Mouse (Mus musculus) adrenal gland (tissue): ENCODE measurements around the gene Pwwp2b.

Experiments
- intact Hi-C: fragments of 180-260 bp; cut with DNase I; formaldehyde crosslinking; loops from one replicate; pipeline ENCODE4 v1.15.1; 2025
- long read RNA-seq, 2 experiments: library from polyadenylated mRNA; unstranded; transcript quantifications; one replicate each; pipeline ENCODE4 v2.0.0; 2020; ENCODE audit warnings: borderline replicate concordance in 1 of 2; ENCODE audit not compliant: insufficient replicate concordance in 1 of 2

The Pwwp2b gene
- long read RNA-seq, experiment 1, full-length matches to known transcripts, result 6 of 6 reads
- long read RNA-seq, experiment 1, partial matches to known transcripts, result 0 of 6 reads
- long read RNA-seq, experiment 1, other reads (novel, unspliced or antisense), result 0 of 6 reads
- long read RNA-seq, experiment 2, full-length matches to known transcripts, result 7 of 8 reads
- long read RNA-seq, experiment 2, partial matches to known transcripts, result 1 of 8 reads
- long read RNA-seq, experiment 2, other reads (novel, unspliced or antisense), result 0 of 8 reads

DNA sequence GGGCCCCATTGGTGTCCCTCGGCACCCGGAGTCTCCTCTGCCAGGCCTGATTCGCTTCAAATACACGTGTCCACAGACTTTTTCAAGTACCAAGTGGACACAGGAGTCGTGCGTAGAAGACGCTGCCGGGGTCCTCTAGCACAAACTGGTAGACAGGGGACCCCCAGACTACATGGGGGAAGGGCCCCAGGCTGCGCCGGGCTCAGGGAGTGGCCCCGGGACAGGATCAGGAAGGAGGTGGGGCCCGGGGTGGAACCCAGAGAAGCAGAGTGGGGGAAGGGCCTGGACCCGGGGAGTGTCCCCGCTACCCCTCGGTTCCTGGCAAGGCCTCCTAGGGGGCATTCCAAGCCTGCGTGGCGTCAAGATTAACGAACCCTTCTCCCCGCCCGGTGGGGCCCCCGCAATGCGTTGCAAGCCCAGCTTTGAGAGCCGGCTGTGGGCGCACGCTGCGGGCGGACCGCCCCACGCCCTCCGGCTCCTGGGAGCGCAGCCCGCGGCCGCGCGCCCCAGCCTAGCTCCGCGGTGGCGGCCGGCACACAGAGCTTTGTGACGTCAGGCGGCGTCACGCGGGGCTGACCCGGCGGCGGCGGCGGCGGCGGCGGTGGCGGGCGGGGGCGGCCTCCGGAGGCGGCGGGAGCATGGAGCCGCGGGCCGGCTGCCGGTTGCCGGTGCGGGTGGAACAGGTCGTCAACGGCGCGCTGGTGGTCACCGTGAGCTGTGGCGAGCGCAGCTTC lies at the start of gene Pwwp2b:
Gene Pwwp2b, plus strand, starts transcription at position 602 of the 734 bp plus-strand sequence.
- intact Hi-C loops, result no loop called here

DNA sequence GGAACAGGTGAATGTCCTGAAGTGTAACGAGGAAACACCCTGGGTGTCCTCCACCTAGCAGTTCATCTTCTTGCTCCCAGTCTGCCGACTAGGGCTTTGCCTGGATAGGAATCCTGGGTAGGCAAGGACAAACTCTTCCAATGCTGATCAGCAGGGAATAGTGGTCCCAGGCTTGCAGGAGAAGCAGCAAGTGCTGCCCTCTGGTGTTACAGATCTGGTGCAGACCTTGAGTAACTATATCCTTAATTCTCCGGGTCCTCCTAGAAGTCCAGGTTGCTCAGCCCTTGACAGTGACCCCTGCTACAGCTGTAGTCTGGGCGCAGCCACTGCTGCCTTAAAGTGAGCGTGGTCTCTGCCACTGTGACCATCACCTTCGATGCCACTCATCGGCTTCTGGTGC lies 48.2 kb upstream of the Pwwp2b start:
- intact Hi-C loops, result loop anchor here (5.0 kb wide), 1 partner anchor 78 kb away; no protein-coding TSS in a partner anchor

DNA sequence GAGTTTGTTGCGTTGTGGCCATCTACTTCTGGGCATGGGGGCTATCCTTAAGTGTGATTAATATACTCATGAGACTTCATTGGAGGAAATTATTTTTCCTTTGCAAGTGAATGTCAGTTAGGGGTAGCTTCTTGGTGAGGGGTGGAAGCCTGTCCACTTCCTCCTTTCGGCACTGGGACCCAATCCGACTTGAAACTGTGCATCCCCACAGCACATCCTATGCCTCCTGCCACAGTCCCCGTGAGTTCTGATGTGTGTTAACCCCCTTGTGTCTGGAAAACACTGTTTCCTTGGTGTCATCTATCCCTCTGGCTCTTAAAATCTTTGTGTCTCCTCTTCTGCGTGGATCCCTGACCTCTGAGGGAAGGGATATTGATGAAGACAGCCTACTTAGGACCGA lies 47.1 kb upstream of the Pwwp2b start:
- intact Hi-C loops, result loop anchor here (5.0 kb wide), 1 partner anchor 79 kb away; no protein-coding TSS in a partner anchor

DNA sequence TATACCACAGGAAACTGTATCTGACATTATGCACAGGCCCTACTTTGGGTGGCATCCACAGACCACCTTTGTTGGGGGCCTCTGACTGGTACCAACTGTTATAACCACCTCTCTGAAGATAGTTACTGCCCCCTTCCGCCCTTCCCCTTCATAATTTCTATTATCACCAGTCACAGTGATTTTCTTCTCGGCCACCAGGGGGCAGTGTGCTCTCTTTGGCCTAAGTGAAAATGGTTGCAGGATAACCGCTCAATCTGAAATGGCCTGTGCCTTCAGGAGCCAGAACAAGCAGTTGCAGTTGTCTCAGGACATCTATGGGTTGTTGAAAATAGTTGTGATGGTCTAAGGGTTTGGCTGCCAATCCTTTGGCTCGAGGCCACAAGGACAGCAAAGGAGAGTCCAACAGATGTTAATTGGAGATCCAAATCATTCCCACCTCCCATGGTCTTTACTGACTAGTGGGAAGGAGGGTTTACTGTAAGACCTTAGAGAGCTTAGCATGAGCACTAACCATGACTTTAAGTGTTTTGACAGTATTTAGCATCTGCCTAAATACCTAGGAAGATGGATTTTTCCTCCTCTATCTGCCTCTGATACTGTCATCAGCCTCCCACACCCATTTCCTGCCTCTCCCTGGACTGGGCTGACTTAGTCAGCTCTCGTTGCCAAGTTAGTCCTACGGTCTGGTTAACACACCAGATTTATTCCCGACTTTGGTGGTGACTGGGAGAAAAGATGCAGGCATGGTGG lies 40.1 kb upstream of the Pwwp2b start:
- intact Hi-C loops, result loop anchor here (2.0 kb wide), 1 partner anchor 89 kb away; no protein-coding TSS in a partner anchor

DNA sequence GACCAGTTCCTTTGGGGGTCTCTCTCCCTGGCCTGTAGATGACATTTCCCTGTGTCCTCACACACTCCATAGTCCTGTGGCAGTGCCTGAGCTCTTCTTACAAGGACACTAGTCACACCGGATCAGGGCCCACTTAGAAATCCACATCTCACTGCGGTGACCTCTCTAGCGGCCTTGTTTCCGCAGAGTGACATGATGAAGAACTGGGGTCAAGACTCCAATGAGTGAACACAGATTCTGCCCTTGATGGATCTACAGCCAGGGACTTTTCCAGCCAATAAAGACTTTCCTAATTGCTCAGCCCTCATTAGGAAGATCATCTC lies 39.5 kb upstream of the Pwwp2b start:
- intact Hi-C loops, result loop anchor here (2.0 kb wide), 1 partner anchor 88 kb away; no protein-coding TSS in a partner anchor

DNA sequence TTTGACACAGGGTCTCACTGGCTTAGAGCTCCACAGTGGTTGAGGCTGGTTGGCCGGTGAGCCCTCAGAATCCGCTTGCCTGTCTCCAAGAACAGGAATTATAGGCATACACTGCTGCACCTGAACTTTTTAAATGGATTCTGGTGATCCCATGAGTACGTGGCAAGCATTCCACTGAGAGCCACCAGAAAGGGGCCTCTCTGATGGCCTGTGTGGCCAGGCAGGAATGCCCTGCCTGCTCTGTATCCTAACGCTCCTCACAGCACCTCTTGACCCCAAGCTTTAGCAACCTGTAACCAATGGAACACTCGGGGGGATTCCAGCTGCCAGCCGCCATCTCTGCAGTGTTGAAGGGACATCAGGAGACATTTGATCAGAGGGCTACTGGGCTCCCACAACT lies 36.5 kb upstream of the Pwwp2b start:
- intact Hi-C loops, result no loop called here

DNA sequence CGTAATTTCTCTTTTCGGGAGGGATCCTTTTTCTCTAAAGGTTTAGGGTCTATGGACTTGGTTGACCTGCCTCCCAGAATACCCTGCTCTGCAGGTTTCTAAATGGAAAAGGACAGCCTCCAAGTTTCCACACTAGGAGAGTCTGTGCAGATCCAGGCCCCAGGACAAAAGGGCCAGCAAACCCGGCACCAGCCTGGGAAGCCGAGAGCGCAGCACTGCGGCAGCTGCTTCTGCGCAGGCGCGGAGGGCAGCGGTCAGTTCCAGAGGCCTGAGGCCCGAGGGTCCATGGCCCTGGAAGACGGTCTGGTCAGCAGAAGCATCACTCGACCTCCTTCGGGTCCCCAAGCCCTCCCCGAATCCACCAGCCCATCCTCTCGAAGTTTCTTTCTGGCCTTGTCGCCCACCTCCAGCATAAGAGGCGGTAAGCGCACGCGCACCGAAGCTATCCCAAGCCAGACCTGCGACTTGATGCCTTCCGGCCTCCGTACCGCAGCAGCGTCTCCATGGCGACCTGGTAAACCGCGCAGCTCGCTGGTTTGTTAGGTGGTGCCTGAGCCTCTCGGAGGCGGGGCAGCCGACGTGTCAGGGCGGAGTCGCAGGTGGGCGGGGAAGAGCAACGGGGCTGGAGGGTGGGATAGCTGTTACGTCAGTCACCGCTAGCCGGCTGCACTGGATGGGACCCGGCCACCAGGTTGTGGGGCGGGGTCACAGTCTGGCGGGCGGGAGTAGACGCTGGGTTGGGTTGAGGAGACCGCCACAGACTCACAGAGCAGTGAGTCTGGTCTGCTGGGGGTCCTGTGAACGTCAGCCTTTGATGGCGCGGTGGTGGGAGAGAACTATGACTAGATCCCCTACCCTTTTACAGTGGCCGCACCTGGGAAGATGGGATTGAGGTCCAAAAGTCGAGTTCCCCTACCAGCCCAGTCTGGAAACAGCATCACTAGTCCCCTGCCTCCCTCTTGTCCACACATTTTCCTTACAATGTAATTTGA lies 35.2 kb upstream of the Pwwp2b start, which contains the start of the genes Lrrc27 and Stk32c:
Gene Lrrc27, plus strand, starts transcription at position 235 of the 992 bp plus-strand sequence.
Gene Stk32c, minus strand, starts transcription at position 554 of the 992 bp plus-strand sequence.
- intact Hi-C loops, result no loop called here

DNA sequence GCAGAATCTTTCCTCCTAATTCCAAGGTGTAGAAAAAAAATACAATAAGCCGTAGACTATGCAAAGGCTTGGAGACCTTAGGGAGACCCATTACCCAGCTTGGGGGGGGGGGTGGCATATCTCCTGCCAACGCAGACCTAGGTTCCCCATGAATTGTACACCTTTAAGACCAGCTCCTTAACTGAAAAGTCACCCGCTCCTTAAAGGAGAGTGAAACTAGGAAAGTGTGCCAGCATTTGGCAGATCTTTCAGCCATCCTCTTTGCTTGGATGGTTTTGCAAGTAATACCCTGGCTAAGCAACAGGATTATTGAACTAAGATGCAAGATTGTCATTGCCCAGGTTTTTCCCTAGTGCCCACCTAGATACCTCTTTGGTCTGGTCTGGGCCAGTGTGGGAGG lies 34.5 kb upstream of the Pwwp2b start:
- intact Hi-C loops, result no loop called here

DNA sequence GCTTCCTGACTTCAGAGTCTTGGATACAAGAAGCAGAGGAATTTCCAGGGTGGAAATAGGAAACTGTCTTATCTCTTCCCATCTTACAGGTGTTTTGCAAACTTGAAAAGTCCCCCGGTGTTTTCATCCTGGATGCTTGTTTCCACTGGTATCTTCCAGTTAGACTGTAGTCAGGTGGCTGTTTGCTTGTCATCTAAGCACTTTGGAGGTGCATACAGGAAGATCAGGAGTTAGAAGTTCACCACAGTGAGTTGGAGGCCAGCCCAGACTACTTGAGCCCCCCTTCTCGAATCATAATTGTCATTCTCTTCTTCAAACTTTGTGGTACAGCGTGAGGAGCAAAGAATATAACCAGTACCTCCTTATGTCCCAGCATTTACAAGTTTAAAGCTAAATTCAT lies 34.1 kb upstream of the Pwwp2b start:
- intact Hi-C loops, result no loop called here

DNA sequence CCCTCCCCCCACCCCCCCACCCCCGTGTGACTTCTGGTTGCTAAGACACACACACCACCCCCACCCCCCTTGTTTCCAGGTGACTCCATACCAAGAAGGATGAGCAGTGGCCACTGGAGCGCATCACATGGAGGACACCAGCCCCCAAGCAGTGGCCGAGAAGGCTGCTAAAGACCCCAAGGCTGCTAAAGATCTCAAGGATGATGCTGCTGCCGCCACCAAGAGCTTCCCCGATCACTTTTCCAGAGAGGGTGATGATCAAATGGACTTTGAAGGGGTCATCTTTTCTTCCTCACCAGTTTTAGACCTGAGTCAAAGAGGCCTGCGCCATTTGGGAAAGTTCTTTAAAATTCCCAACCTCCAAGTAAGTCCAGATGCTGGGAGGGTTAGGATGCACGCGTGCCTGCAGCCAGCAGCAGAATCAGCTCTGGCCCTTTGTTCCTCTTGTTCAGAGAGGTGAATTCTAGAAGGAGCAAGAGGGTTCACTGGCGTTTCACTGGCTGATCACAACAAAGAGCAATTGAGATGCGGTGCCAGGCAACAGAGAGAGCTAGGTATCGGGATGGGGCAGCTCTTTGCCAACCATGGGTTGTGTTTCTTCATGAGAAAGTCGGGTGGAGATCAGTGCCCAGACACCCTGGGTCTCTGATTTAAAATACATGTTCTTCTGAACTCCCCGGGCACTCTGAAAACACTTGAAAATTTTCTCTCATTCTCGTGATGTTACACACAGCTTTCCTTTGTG lies 33.5 kb upstream of the Pwwp2b start:
- intact Hi-C loops, result no loop called here

DNA sequence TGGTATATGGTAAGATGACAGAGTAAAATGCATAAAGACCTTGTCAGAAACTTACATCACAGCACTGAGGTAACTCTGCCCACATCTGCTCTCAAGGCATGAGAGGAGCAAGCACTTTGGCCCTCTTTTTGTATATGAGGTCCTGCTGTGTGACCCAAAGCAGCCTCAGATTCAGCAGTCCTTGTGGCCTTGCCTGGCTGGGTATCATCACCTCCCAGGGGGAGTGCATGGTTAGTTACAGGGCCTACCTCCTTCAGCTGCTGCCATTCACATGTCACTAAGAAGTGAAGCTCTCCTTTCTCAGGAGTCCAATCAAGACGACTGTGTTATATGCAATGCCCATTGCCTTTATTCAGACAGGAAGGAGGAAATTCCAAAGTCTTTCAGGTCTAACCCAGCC lies 32.8 kb upstream of the Pwwp2b start:
- intact Hi-C loops, result no loop called here

DNA sequence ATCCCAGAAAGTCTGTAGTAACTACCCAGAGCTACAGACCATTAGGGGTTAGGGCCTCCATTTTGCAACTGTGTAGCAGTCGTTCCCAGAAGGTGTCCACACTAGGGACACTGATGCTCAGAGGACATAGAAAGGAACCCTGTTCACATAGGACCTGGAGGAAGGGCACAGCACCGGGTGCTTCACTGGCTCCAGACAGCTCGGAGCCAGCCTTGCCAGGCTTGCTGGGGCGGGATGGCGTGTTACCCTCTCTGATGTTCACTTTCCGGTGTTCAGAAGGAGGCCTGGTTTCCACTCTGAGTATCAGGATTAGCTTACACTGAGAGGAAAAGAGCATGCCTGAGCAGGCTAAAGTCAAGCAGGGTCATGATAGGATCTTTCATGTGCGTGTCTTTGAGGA lies 32.3 kb upstream of the Pwwp2b start:
- intact Hi-C loops, result no loop called here

DNA sequence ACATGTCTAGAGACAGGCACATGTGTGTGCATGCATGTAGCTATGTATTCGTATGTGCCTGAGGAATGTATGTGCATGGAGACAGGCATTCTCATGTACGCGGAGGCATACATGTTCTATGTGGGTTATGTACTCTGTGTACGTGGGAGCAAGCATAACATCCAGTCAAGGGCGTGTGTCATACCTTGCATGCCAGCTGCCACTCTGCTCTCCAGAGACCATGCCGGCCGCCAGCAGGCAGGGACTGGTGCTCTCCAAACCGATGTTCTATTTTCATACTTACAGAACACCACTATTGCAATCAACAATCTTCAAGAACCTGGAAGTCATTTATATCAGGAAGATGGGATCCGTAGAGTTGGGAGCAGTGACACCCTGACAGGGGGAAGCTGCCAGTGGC lies 31.8 kb upstream of the Pwwp2b start:
- intact Hi-C loops, result no loop called here

DNA sequence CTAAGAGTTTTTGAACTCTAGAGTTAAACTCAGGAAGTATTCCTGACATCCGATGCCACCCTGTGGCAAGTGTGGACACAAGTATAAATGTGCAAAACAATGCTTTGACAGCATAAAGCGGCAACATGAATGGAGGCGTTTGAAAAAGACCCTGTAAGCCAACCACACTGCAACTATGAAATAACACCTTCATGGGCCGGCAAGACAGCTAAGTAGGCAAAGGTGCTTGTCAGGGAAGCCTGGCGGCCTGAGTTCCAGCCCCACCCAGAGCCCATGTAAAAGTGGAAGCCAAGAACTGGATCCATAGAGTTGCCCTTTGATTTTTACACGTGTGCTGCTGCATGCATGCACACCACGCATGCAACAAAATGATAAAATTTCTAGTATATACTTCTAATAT lies 31.2 kb upstream of the Pwwp2b start:
- intact Hi-C loops, result no loop called here

DNA sequence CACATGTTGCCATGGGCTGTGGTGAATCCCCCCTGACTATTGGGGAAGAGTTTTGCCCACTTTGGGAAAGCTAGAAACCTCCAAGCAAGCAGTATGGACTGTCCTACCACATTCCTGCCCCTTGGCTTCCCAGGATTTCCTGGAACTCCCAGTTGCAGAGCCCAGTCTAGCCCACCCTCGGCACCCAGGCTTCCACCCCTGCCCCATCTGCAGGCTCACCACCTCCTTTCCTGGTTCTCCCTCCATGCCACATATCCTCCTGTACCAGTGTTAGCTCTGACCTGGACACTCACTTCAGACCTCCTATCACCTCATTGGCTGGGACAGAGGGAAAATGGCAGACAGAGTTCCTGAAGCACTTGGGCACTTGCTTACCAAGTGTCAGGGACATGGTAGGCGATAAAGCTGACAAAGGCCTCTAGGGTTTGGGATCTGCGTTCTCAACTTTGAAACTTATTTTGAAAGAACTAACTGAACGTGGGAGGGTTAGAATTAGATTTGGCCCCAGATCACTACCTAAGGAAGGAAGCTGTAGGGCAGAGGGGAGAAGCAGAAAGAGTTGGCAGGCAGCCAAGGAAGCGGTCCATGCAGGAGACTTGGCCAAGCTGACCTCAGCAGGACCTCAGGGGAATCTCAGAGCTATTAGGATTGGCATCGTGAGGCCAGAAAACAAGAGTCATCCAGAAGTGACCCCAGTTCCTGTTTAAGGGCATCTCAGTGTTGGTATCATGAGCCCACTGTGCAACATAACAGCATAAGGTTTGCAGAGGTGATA lies 29.5 kb upstream of the Pwwp2b start:
- intact Hi-C loops, result no loop called here

DNA sequence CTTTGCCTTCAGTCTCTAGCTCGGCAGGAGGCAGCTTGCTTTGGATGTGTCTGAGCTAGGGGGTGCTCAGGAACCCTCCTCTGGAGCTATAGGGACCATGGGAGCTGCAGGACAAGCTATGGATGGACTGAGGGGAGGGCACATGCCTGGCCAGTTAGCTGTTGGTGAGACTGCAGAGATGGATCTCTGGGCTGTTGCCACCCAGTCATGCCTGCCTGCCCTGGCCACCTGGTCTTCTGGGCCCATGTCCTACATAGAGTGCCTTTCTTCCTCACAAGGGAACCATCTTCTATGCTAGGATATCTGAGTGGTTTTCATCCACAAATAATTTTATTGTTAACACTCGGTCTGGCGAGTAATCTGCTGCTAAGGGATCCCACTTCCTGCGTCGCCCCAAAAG lies 28.8 kb upstream of the Pwwp2b start:
- intact Hi-C loops, result no loop called here

DNA sequence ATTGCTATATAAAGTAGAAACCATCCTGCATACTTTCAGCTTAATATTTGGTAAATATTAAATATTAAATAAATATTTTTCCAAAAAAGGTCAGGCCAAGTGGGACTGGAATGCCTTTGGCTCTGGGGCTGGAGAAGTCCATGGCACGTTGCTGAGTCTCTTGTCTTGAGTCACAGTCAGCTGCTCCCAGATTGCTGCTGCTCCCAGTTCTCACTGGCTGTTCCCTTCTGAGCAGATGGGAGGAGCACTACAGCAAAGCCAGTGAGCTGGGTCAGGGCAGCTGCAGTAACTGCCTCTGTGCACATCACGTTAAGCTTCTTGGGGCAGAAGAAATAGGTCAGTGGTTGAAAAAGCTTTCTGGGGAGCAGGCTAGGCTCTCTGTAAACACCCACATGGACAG lies 28.0 kb upstream of the Pwwp2b start:
- intact Hi-C loops, result no loop called here

DNA sequence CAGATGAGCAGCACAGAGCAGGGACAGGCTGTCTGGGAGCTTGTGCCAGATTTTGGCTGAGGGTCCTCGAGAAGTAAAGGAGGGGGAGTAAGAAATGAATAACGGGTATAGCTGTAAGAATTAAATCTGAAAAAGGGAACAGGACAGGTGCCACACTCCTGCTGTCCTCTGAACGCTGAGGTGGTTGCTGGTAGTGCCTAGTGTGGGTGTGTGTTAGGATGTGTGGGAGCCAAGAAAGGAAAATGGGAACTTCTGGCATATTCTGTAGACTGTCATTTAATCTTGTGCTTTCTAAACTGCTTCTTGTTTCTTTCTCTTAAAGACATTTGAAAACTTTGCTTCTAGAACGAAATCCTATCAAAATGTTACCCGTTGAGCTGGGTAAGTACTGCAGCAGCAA lies 27.2 kb upstream of the Pwwp2b start:
- intact Hi-C loops, result no loop called here

DNA sequence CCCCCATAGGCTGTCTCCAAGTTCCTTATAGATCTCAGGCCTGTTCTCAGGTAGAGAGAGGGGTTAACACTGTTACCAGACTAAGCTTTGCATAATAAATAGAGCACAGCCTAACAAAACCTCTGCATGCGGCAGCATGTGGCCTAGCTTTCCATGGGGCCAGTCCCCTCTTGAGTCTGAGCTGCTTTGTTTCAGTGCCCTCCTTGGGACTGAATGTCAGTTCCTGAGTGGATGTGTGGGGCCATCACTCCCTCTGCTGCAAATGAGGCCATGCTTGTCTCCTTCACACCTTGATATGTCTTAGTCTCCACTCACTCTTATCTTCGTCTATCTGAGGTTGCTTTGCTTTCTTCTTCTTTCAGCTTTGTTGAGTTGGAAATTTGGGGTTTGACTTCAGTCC lies 26.4 kb upstream of the Pwwp2b start:
- intact Hi-C loops, result no loop called here
